Mouse (Mus musculus) liver, embryonic 12.5 days (tissue): ENCODE results near the gene Carnmt1. TPM values are rescaled to one million over a fixed set of nuclear protein-coding genes. Genes with fewer than 3 reads are reported as not detected.
A peak's percentile ranks its signal among the peaks of the same experiment; 100 is the strongest.

ENCODE experiments used
- ATAC-seq: fragments of 200-750 bp; cut with Nextera tagmentation; 2 replicates; pipeline ENCODE4 v1.8.0; 2017; ENCODE audit warnings: moderate number of reproducible peaks, mild to moderate bottlenecking, moderate library complexity
- H3K27ac ChIP-seq: fragments of 300-500 bp; sonication (generic); 2 replicates; pipeline ENCODE4 v1.5.1; 2016; ENCODE audit warnings: mild to moderate bottlenecking
- H3K27me3 ChIP-seq: fragments of 300-500 bp; sonication (generic); replicated peaks from 2 replicates; pipeline ENCODE4 v1.6.1; 2016; ENCODE audit warnings: mild to moderate bottlenecking, moderate library complexity
- H3K36me3 ChIP-seq: fragments of 300-500 bp; sonication (generic); 2 replicates; pipeline ENCODE4 v1.6.1; 2016; ENCODE audit warnings: mild to moderate bottlenecking, moderate library complexity
- H3K4me1 ChIP-seq: fragments of 300-500 bp; sonication (generic); 2 replicates; pipeline ENCODE4 v1.6.1; 2016
- H3K4me2 ChIP-seq: fragments of 300-500 bp; sonication (generic); 2 replicates; pipeline ENCODE4 v1.6.1; 2016; ENCODE audit warnings: mild to moderate bottlenecking, moderate library complexity
- H3K4me3 ChIP-seq: fragments of 300-500 bp; sonication (generic); 2 replicates; pipeline ENCODE4 v1.5.1; 2016; ENCODE audit warnings: mild to moderate bottlenecking, moderate library complexity
- H3K9ac ChIP-seq: fragments of 300-500 bp; sonication (generic); 2 replicates; pipeline ENCODE4 v1.6.1; 2016; ENCODE audit warnings: mild to moderate bottlenecking, moderate library complexity
- H3K9me3 ChIP-seq: fragments of 300-500 bp; sonication (generic); replicated peaks from 2 replicates; pipeline ENCODE4 v1.6.1; 2016; ENCODE audit warnings: mild to moderate bottlenecking, moderate library complexity
- WGBS: fragments of 180-500 bp; shearing (Covaris S2); methylation state at CpG from one replicate; pipeline ENCODE4 v1.1.7; 2016; ENCODE audit not compliant: insufficient replicate concordance; 5-methylcytosine and 5-hydroxymethylcytosine counted together
- polyA plus RNA-seq: library from polyadenylated mRNA; unstranded; fragments of >200 nt; fragmentation: Nextera tagmentation; extraction: Ambion mirVana; gene quantifications from 2 replicates; pipeline ENCODE4 v1.2.1, GENCODE M21; 2016

Carnmt1 gene
- polyA plus RNA-seq = 45.4 and 46.8 TPM in 2 replicates

DNA sequence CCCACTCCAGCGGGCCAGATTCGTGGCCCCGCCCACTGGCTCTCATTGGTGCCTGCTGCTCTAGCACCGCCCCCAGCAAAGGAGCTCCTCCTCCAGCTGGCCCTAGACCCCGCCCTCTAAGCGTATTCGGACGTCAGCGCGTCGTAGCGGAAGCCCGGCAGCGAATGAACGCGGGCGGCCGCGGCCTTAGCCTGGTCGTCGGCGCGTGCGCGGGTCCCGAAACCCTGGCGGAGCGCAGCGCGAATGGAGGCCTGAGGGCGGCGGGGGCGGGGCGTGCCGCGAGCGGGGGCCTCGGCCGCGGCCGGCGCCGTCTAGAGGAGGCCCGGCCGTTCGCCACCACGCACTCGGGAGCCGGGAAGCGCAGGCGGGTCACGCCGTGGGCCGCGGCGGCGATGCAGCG lies at the start of gene Carnmt1:
Gene Carnmt1, plus strand, starts transcription at position 157 of the 400 bp plus-strand sequence.
- peak within 1 kb of the TSS; percentile 91 for H3K9ac ChIP-seq
- H3K36me3 ChIP-seq = peaks cover 4% of the 10 kb centered on the region; the same call in 1 of the 2 replicates
- H3K4me3 ChIP-seq = peak within 1 kb of the TSS; percentile 83
- under 1% methylated on average over 56 of the region's 58 CpGs for WGBS
- H3K27me3 ChIP-seq = no peaks in the 10 kb centered on the region
- peak within 1 kb of the TSS; percentile 82 for H3K4me2 ChIP-seq
- H3K4me1 ChIP-seq = peaks cover 39% of the 10 kb centered on the region
- peak within 1 kb of the TSS; percentile 93 for H3K27ac ChIP-seq
- no peaks in the 10 kb centered on the region for H3K9me3 ChIP-seq
- ATAC-seq = peak; percentile 94

DNA sequence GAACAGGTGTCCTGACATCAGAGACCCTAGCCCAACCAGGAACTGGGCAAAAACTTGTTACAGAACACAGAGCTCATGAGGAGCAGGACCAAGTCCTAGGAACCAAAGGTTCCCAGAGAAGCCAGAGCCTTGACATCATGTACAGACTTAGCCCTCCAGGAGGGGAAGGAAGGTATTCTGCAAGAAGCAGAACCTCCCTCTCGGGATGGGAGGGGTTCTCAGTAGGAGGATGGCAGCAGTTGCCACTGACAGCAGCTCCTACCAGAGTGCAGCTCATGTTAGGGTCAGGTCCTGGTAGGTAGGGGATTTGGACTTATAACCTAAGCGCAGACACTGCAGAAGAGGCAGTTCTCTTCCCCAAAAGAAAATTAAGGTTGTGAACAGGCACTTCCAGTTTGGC lies 46.7 kb upstream of the Carnmt1 start:
- H3K4me3 ChIP-seq = no peak overlapping the region
- no peaks in the 10 kb centered on the region for H3K27me3 ChIP-seq
- no peaks in the 10 kb centered on the region for H3K36me3 ChIP-seq
- H3K9ac ChIP-seq = no peak overlapping the region
- peaks cover 17% of the 10 kb centered on the region for H3K4me1 ChIP-seq
- H3K4me2 ChIP-seq = no peak overlapping the region
- H3K9me3 ChIP-seq = no peaks in the 10 kb centered on the region
- ATAC-seq = no peak
- 58% methylated on average over 2 of the region's 2 CpGs for WGBS
- no peak overlapping the region for H3K27ac ChIP-seq

DNA sequence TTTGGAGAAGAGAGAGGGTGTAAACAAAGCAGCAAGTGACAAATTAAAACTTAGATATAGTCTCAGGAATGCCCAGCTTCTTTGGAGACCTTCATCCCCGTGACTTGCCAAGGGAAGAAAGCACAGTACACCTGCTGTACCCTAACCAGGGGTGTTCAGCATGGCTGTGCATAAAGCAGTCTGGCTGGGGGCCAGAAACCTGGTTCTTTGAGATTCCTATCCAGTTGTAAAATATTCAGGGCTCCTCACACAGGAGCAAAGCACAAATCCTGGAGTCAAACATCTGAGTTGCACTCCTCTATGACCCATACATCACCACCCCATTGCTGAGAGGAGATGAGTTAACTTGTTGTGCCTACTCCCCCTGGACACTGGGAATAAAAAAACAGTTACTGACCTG lies 41.0 kb upstream of the Carnmt1 start:
- WGBS = 80% methylated on average over 1 of the region's 1 CpGs

DNA sequence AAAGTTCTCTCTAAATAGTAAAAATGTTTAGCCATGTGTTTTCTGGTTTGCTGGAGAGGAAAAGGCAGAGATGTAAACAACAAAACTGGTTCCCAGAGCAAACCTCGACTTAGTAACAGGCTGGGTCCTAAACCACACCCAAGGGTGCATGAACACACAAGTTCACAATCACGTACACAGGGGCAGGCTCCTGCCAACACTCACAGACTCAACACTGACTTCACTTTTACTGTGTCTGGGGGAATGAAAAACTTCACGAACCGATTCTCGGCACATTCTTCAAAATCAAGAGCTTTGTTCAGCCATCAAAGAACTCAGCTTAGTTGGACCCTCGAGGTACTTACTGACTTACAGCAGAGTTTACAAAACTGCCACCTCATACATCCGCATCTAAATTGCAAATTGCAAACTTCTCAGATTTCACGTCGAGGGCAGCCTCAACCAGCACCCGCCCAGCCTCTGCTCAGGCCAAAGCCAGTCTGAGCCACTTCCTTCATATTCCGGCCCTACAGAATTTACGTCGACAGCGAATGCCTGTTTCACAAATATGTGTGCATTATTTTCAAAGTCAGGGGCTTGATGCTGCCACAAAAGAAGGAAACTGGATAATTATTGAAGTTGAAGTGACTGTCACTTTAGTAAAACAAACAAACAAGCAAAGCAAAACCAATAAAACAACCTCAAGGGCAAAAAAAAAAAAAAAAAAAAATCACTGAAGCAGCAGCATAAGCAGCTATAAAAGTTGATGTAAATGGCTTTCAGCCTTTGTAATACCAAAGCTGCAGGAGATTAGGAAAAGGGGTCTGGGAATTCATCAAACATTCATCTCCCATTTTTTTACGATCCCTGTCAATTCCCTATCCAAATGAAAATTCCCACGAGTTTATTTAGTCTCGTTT lies 40.1 kb upstream of the Carnmt1 start:
- H3K4me1 ChIP-seq = peaks cover 30% of the 10 kb centered on the region
- no peaks in the 10 kb centered on the region for H3K9me3 ChIP-seq
- H3K4me3 ChIP-seq = peak overlapping the region; percentile 83
- H3K27me3 ChIP-seq = no peaks in the 10 kb centered on the region
- no peaks in the 10 kb centered on the region for H3K36me3 ChIP-seq
- H3K27ac ChIP-seq = peak overlapping the region; percentile 81
- peak overlapping the region; percentile 87 for H3K4me2 ChIP-seq
- no peak for ATAC-seq
- 16% methylated on average over 17 of the region's 17 CpGs for WGBS
- H3K9ac ChIP-seq = peak overlapping the region; percentile 82

More for the DNA sequence above, 41.0 kb upstream of the Carnmt1 start:
- peaks cover 30% of the 10 kb centered on the region for H3K4me1 ChIP-seq
- ATAC-seq = no peak
- no peak overlapping the region for H3K9ac ChIP-seq
- H3K27me3 ChIP-seq = no peaks in the 10 kb centered on the region
- H3K9me3 ChIP-seq = no peaks in the 10 kb centered on the region
- no peak overlapping the region for H3K27ac ChIP-seq
- peak overlapping the region; percentile 83; the same call in 1 of the 2 replicates for H3K4me3 ChIP-seq
- peak overlapping the region; percentile 87; the same call in 1 of the 2 replicates for H3K4me2 ChIP-seq
- H3K36me3 ChIP-seq = no peaks in the 10 kb centered on the region

DNA sequence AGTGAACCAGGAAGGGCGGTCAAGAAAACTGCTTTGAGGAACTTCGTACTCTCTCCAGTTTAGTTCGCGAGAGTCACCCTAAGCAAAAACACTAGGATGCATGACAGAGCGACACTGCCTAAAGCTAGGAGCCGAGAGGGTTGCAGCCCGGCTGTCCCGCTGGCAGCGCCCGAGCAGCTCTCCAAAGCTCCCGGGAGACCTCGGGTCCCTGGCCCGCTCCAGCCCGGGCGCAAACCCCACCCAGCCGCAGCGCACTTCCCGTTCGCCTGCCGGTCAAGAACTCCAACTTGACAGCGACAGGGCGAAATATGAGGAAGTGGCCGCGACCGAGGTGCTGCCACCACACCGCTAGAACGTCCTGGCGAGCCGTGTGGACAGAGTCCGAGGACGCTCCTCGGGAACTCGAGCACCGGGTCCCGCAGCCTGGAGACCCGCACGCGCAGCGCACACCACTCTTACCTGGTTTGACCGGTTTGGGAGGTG lies 39.4 kb upstream of the Carnmt1 start:
- no peaks in the 10 kb centered on the region for H3K27me3 ChIP-seq
- peak overlapping the region; percentile 87 for H3K4me2 ChIP-seq
- H3K4me1 ChIP-seq = peaks cover 30% of the 10 kb centered on the region
- peak; percentile 62 for ATAC-seq
- H3K36me3 ChIP-seq = no peaks in the 10 kb centered on the region
- peak overlapping the region; percentile 81 for H3K27ac ChIP-seq
- H3K4me3 ChIP-seq = peak overlapping the region; percentile 83
- peak overlapping the region; percentile 82 for H3K9ac ChIP-seq
- H3K9me3 ChIP-seq = no peaks in the 10 kb centered on the region
- under 1% methylated on average over 40 of the region's 40 CpGs for WGBS

DNA sequence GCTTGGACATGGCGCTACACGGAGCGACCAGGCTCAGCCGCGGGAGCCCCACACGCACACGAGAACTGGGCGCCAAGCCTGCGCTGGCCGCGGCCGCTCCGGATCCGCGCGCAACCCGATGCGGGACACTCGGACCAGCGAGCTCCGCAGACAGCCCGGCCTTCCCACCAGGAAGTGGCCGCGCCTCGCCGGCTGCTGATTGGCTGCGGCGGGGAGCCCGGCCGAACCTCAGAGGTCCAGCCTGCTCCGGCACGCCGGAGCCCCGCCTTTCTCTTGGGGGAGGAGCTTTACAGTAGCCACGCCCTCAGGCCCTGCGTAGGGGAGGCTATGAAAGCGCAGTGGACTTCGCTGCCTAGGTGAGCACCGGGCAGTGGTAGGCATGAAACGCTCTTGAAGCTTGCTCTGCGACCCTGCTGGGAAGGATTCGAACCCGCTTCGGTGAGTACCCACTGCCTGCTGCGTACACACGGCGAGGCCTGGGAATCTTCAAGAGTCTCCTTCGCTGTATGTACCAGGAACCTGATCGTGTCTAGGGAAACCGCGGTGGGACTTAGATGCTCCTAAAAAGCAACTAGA lies 38.8 kb upstream of the Carnmt1 start, which contains the start of the genes Ostf1 and Nmrk1:
Gene Ostf1, minus strand, starts transcription at position 180 of the 576 bp plus-strand sequence.
Gene Nmrk1, plus strand, starts transcription at position 307 of the 576 bp plus-strand sequence.
- Histone ChIP-seq H3K4me2 (peak within 1 kb of the TSS; percentile 87), H3K4me1 (peaks cover 30% of the 10 kb centered on the region), H3K27ac (peak within 1 kb of the TSS; percentile 81), H3K36me3 (no peaks in the 10 kb centered on the region), H3K9me3 (no peaks in the 10 kb centered on the region), H3K9ac (peak within 1 kb of the TSS; percentile 82), H3K4me3 (peak within 1 kb of the TSS; percentile 83), H3K27me3 (no peaks in the 10 kb centered on the region)
- ATAC-seq = peak; percentile 97
- under 1% methylated on average over 49 of the region's 51 CpGs for WGBS

DNA sequence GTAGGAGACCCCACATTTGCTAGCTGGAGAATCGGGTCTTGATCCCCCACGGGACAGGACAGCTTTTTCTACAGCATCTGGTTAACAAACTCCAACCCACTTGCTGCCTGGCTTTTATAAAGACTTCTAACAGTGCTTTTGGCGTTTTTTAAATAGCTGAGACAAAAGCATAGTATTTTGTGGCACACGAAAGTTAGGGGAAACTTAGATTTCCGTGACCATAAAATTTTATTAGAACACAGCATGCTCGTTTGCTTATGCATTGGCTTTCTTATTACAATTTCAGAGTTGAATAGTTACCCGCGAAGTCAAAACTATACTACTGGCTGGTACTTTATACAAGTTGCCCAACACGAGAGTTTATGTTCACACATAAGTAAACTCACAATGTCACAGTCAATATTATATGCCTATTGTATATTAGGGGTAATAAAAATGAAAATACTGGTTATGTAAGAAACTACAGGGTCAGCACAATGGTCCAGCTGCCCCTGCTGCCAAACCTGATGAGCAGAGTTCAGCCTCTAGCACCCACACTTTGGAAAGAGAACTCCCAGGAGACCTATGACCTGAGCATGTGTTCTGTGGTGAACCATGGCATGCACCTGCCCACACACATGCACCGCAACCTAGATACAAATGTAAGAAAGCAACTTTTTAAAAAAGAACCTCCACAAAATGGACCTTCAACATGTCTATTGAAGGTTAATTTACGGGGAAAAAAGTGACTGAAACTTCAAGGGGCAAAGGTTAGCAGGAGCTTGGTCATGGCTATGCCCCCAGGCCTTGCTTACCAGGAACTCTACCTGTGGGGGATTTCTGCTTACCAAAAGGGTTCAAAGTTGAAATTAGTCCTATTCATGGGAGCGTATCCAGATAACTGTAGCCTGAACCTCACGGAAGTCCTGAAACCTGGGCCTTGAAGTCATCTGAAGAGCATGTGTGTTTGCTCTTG lies 38.1 kb upstream of the Carnmt1 start:
- Histone ChIP-seq H3K27ac (no peak overlapping the region), H3K4me1 (peaks cover 30% of the 10 kb centered on the region), H3K9ac (peak overlapping the region; percentile 82), H3K4me3 (peak overlapping the region; percentile 83), H3K36me3 (no peaks in the 10 kb centered on the region), H3K4me2 (peak overlapping the region; percentile 87), H3K27me3 (no peaks in the 10 kb centered on the region), H3K9me3 (no peaks in the 10 kb centered on the region)
- 52% methylated on average over 13 of the region's 13 CpGs for WGBS
- no peak for ATAC-seq

DNA sequence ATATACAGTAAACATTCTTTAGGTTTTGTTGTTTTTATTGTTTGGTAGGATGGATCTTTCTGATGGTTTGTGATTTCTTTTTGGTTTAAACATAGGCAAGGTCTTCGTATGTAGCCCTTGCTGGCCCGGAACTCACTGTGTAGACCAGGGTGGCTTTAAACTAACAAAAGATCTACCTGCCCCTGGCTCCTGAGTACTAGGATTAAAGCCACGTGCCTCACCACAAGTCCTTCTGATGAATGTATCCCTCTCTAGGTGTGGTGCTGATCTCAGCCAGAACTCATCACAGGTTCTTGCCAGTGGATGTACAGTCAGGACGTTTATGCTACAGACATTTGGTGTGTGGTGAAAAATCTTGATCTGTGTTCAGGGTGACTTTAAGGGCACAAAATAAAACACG lies 32.6 kb upstream of the Carnmt1 start:
- H3K9me3 ChIP-seq = no peaks in the 10 kb centered on the region
- no peaks in the 10 kb centered on the region for H3K36me3 ChIP-seq
- H3K4me1 ChIP-seq = peaks cover 6% of the 10 kb centered on the region
- no peak overlapping the region for H3K4me2 ChIP-seq
- ATAC-seq = no peak
- no peaks in the 10 kb centered on the region for H3K27me3 ChIP-seq
- no peak overlapping the region for H3K27ac ChIP-seq
- 76% methylated on average over 5 of the region's 5 CpGs for WGBS
- H3K4me3 ChIP-seq = no peak overlapping the region
- H3K9ac ChIP-seq = no peak overlapping the region

DNA sequence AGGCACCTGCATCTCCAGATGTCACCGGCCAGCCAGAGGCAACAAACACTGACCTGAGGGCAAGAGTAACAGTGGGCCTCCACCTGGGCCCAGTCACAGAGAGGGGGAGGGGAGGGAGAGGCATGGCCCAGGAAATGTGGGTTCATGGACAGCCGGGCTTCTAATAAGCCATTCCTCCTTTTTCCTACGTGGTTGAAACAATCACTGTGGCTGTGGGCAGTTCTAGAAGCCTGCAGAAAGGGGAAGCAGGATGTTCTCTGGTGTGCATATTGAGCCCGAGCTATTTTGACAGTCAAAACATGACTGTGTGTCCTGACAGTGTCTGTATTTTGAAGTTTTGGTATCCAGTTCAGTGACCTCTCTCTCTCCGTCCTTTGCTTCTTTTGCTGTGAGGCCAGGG lies 31.6 kb upstream of the Carnmt1 start:
- Histone ChIP-seq H3K27ac (no peak overlapping the region), H3K27me3 (no peaks in the 10 kb centered on the region), H3K9ac (no peak overlapping the region), H3K9me3 (no peaks in the 10 kb centered on the region), H3K4me2 (no peak overlapping the region), H3K4me3 (no peak overlapping the region), H3K36me3 (no peaks in the 10 kb centered on the region), H3K4me1 (peaks cover 16% of the 10 kb centered on the region)
- no peak for ATAC-seq
- 40% methylated on average over 5 of the region's 5 CpGs for WGBS

DNA sequence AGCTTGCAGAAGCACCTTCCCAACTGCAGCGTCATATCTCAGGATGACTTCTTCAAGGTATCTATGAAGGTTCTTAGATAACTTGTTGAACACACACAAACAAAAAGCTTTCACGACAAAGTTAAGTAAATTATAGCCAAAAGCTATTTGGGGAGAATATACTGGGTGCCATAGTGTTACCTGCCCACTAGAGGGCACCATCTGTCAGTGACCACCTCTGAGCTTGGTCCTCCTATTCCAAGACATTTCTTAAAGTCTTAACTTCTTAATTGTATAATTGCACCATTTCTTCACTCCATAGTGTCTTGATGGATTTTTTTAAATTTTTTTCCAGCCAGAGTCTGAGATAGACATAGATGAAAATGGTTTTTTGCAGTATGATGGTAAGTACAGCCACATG lies 31.0 kb upstream of the Carnmt1 start:
- WGBS = 36% methylated on average over 2 of the region's 2 CpGs
- ATAC-seq = no peak

DNA sequence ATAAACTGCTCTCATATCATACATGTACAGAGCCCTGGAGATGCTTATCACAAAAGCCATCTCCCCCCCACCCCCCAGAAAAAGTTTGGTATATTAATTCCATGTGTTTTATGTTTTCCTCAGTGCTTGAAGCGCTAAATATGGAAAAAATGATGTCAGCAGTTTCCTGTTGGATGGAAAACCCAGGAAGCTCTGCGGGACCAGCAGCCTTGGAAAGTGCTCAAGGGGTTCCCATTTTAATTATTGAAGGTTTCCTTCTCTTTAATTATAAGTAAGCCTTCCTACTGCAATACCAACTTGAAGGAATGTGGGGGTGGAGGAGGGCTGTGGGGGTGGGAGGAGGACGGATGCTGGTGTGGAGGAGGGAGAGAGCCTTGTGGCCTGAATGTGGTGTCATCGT lies 29.6 kb upstream of the Carnmt1 start:
- H3K9me3 ChIP-seq = no peaks in the 10 kb centered on the region
- H3K27ac ChIP-seq = no peak overlapping the region
- H3K4me3 ChIP-seq = no peak overlapping the region
- H3K36me3 ChIP-seq = no peaks in the 10 kb centered on the region
- H3K27me3 ChIP-seq = no peaks in the 10 kb centered on the region
- H3K4me1 ChIP-seq = peaks cover 31% of the 10 kb centered on the region
- no peak overlapping the region for H3K9ac ChIP-seq
- 75% methylated on average over 4 of the region's 4 CpGs for WGBS
- no peak overlapping the region for H3K4me2 ChIP-seq
- no peak for ATAC-seq

More for the DNA sequence above, 31.0 kb upstream of the Carnmt1 start:
- no peaks in the 10 kb centered on the region for H3K27me3 ChIP-seq
- peaks cover 22% of the 10 kb centered on the region for H3K4me1 ChIP-seq
- H3K36me3 ChIP-seq = no peaks in the 10 kb centered on the region
- H3K4me3 ChIP-seq = no peak overlapping the region
- no peak overlapping the region for H3K4me2 ChIP-seq
- no peak overlapping the region for H3K27ac ChIP-seq
- no peaks in the 10 kb centered on the region for H3K9me3 ChIP-seq
- no peak overlapping the region for H3K9ac ChIP-seq
